Mouse (Mus musculus): ENCODE measurements at regions not wholly inside any gene's neighbourhood (a gene's known extent, or its start where the extent isn't known, plus 50 kb on each side); places are given as distances from the start of the nearest gene placed in this dataset.

DNA sequence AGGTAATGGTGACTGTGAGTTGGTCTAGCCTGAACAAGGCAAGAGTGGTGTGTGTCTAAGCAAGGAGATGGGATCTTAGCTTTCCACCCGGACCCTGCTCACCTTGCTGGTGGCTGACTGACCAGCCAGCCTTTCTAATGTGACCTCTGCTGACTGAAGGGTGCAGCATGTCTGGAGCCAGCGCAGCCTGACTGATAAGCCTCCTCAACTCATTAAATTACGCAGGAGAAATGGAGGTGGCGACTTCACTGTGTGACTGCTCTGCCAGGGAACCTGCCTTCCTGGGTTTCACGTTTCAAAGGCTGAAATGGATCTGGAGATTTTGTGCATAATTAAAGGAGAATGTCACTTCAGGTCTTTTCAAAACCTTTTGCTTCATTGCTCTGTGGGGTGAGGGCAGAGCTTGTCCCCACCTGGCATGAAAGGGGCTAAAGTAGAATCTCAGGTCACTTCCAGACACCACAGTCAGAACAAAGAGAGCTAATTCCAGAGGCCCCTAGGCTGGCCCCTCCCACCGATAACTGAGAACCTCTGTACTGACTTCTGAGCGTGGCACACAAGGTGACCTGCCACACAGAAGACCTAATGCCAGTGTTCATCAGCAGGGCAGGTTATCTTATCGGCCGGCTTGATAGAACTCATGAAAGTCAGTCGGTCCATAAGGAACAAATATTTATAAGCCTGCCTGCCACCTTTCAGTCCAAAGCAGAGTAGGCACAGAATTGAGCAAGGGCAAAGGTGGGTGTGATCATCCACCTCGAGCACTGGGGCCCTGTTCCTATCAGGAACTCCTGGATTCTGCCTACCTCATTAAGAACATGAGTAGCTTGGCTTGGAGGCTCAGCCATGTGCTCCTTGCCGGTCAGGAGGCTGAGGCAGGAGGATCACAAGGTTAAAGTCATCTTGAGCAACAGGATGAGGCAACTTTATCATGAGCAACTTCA lies 53.1 kb upstream of the Vps8 start:
- TF ChIP-seq POLR2A (IDR thresholded peaks at IDR 0.05; ENCODE audit: extremely low read depth, insufficient read depth, low read length) (no peak), CTCF (IDR thresholded peaks at IDR 0.05; ENCODE audit: low read depth, low read length) (no peak)
